Comparison of ENCODE assay signal across 27 mouse cellular contexts in the genomic region with DNA sequence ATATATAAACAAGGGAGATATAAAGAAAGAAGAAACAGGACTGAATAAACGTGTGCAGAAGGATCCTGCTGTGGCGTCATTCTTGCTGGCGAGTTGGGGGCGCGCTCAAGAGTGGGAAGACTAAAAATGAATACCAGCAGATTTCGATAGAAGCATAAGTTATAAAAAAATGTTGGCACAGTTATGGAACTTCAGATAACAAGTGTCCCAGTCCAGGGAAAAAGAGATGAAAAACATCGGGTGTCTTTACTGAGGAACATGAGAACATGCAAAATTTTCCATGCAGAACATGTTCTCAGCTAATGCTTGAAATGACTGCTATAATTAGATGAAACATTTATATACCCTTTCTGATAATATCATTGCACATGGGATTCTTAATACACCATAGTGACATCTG.
A peak's percentile ranks its signal among the peaks of the same experiment; 100 is the strongest.
DNase-seq lines count a peak whose midpoint lies in the region; ATAC-seq lines count a peak whose summit lies in the region.
"Had no signal": no experiment of that assay in that cellular context is flagged by ENCODE, and none has a peak within 500 bp of the region (broad histone marks: within the 10 kb centered on the region; RNA-seq: fewer than 3 reads in every experiment).

No protein-coding gene starts in this region.

- no peak overlapping the region for H3K9ac ChIP-seq in kidney, embryonic 16.5 days (replicated peaks; ENCODE audit: low read length)
- H3K9ac ChIP-seq: embryonic facial prominence, embryonic 13.5 days; forebrain, embryonic 12.5 days; forebrain, embryonic 15.5 days; hindbrain, embryonic 12.5 days; hindbrain, embryonic 15.5 days had no signal

- no peaks in the 10 kb centered on the region for H3K4me1 ChIP-seq in kidney, embryonic 16.5 days (ENCODE audit: insufficient read depth, low read length)
- H3K4me1 ChIP-seq: embryonic facial prominence, embryonic 10.5 days; embryonic facial prominence, embryonic 13.5 days; forebrain, embryonic 12.5 days; forebrain, embryonic 15.5 days; hindbrain, embryonic 12.5 days; hindbrain, embryonic 15.5 days had no signal

- no peaks in the 10 kb centered on the region for H3K36me3 ChIP-seq in kidney, embryonic 16.5 days (ENCODE audit: insufficient read depth, low read length)
- H3K36me3 ChIP-seq: embryonic facial prominence, embryonic 10.5 days; embryonic facial prominence, embryonic 13.5 days; forebrain, embryonic 12.5 days; forebrain, embryonic 15.5 days; G1E; hindbrain, embryonic 12.5 days; hindbrain, embryonic 15.5 days had no signal

- H3K4me3 ChIP-seq in kidney, embryonic 16.5 days (ENCODE audit: low read length), result no peak overlapping the region
- H3K4me3 ChIP-seq: embryonic facial prominence, embryonic 10.5 days; embryonic facial prominence, embryonic 13.5 days; erythroblast, embryonic 14.5 days; forebrain, embryonic 12.5 days; forebrain, embryonic 15.5 days; hindbrain, embryonic 12.5 days; hindbrain, embryonic 15.5 days had no signal

- H3K27me3 ChIP-seq in kidney, embryonic 16.5 days (ENCODE audit: insufficient read depth, low read length), result no peaks in the 10 kb centered on the region
- H3K27me3 ChIP-seq: CH12.LX; embryonic facial prominence, embryonic 13.5 days; forebrain, embryonic 12.5 days; forebrain, embryonic 15.5 days; hindbrain, embryonic 12.5 days; hindbrain, embryonic 15.5 days; Patski had no signal

- H3K4me2 ChIP-seq in kidney, embryonic 16.5 days (replicated peaks; ENCODE audit: low read depth, low read length), result no peak overlapping the region
- H3K4me2 ChIP-seq: embryonic facial prominence, embryonic 13.5 days; forebrain, embryonic 12.5 days; forebrain, embryonic 15.5 days; heart, embryonic 11.5 days; hindbrain, embryonic 12.5 days; hindbrain, embryonic 15.5 days had no signal

- no peak for ATAC-seq in kidney, embryonic 16.5 days (ENCODE audit: low FRiP score, low TSS enrichment)
- ATAC-seq: forebrain, embryonic 15.5 days; Patski had no signal

- 89% methylated on average over 7 of the region's 7 CpGs for WGBS in kidney, embryonic 16.5 days

- no peaks in the 10 kb centered on the region for H3K9me3 ChIP-seq in kidney, embryonic 16.5 days (ENCODE audit: low read length)
- H3K9me3 ChIP-seq: embryonic facial prominence, embryonic 10.5 days; embryonic facial prominence, embryonic 13.5 days; forebrain, embryonic 12.5 days; forebrain, embryonic 15.5 days; hindbrain, embryonic 12.5 days; hindbrain, embryonic 15.5 days had no signal

- H3K27ac ChIP-seq in kidney, embryonic 16.5 days (ENCODE audit: low read length), result no peak overlapping the region
- H3K27ac ChIP-seq: embryonic facial prominence, embryonic 10.5 days; embryonic facial prominence, embryonic 13.5 days; forebrain, embryonic 12.5 days; forebrain, embryonic 15.5 days; hindbrain, embryonic 12.5 days; hindbrain, embryonic 15.5 days had no signal

- DNase-seq in frontal cortex, adult 2 months (ENCODE audit: extremely low spot score in 1 of 2, low spot score in 1 of 2), result peak; percentile 1 to 27
- DNase-seq in frontal cortex, postnatal 14 days (ENCODE audit: low spot score in 2 of 2), result no peak
- peak; percentile 32 to 53 for DNase-seq in right cerebral cortex, postnatal 10 days (ENCODE audit: low spot score in 2 of 2)
- DNase-seq in right cerebral cortex, adult 2 months (ENCODE audit: low spot score in 2 of 2), result no peak
- peak; percentile 39 for DNase-seq in brain, adult 2 months (ENCODE audit: low read depth, low spot score)
- DNase-seq in telencephalon, adult 2 months (ENCODE audit: low read depth, low spot score), result peak; percentile 39
- DNase-seq: adrenal gland, adult 2 months; adrenal gland, postnatal 14 days; B cell, adult 2 months; cerebellum, adult 11-12 months; cerebellum, adult 8-10 months; cerebellum, postnatal 36 days; embryo, embryonic 11 days; gastrocnemius, postnatal 10 days; gastrocnemius, postnatal 36 days had no signal

Comparison
In these comparisons a context has a peak if more than half of its experiments do, and no peak if none do; other contexts are left out.
1. DNase-seq: peak in frontal cortex, adult 2 months (2 of 2), right cerebral cortex, postnatal 10 days (2 of 2), brain, adult 2 months (single experiment) and telencephalon, adult 2 months (single experiment); none in frontal cortex, postnatal 14 days (0 of 2) and right cerebral cortex, adult 2 months (0 of 2).